Mouse (Mus musculus): Measurements from ENCODE around the gene Gm21861.
"Not testable (repeated sequence)": the region's sequence is repeated elsewhere in the genome, so short reads cannot be mapped to it uniquely, and the experiment has no call there.

Gm21861 gene

GRCm38 (mm10) chrY:58814497-58814896 lies at the start of gene Gm21861:
TSS of gene Gm21861 (minus strand) at chrY:58814597.
- not testable (repeated sequence) for DNase-seq (ENCODE audit: low spot score)
